Mouse (Mus musculus) lung, adult 2 months (tissue): ENCODE measurements around the gene Pcbp1.

Experiments used
- CTCF ChIP-seq: fragments of 200-500 bp; IDR thresholded peaks from 2 replicates; pipeline ENCODE4 v1.5.1; 2011; ENCODE audit warnings: mild to moderate bottlenecking, low read length, control low read depth; ENCODE audit not compliant: insufficient read depth
- POLR2A ChIP-seq: fragments of 200-500 bp; IDR thresholded peaks from 2 replicates; pipeline ENCODE4 v1.6.1; 2011; ENCODE audit warnings: low read depth, mild to moderate bottlenecking, control low read depth, low read length, borderline replicate concordance; ENCODE audit errors: extremely low read depth

DNA sequence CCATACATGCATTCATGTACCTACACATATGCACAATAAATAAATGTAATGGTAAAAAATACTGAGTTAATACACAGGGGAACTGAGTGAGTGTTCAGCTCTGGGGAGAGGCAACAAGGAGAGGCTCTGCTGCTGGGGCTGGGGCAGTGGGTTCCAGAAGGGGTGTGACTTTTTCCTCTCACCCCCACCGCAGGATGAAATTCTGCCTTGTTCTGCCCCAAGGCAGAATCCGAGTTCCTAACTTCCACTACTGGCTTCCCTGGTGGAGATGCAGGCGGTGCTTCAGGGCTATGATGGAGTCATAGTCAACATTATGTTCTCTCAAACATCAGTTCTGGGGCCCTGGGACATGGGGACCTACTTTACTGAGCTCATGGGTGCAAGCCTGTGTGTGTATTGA, 19.8 kb downstream of the Pcbp1 start:
- TF ChIP-seq CTCF, result no peak
- TF ChIP-seq POLR2A, result no peak
